Mouse (Mus musculus): ENCODE data around the gene Usp18.

DNA sequence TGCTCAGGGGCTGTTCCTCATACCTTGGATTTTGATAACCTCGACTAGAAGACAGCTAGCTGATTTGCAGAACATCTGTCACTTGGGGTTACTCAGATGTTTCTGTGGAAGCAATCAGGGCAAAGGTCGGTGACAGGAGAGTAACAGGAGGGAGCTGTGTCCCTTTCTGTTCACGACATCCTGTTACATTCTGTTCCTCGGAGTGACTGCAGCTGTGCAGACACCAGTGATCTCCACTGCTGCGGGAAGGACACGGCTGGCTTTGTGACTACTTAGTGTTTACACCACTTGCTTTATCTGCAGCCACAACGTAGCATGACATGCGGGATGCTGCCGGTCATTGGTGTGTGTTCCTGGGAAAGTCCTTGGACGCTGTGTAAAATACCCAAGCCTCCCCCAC lies 2.5 kb upstream of the Usp18 start:
- no peak for TF ChIP-seq CTCF (IDR thresholded peaks at IDR 0.05; ENCODE audit: extremely low read depth, insufficient read depth, low read length)
- no peak for TF ChIP-seq POLR2A (IDR thresholded peaks at IDR 0.05; ENCODE audit: extremely low read depth, insufficient read depth, low read length)

Data from cortical plate, adult 2 months (tissue).